Mouse (Mus musculus) erythroblast, embryonic 14.5 days (primary cell): ENCODE data around the gene Nfib.

Source experiments
- GATA1 ChIP-seq: IDR thresholded peaks from 2 replicates; pipeline ENCODE4 v1.6.1; 2012; ENCODE audit warnings: low read length, inconsistent platforms, mixed read lengths
- TAL1 ChIP-seq: IDR thresholded peaks from 3 replicates; pipeline ENCODE4 v1.6.1; 2012; ENCODE audit warnings: low read length, inconsistent platforms, mixed read lengths

DNA sequence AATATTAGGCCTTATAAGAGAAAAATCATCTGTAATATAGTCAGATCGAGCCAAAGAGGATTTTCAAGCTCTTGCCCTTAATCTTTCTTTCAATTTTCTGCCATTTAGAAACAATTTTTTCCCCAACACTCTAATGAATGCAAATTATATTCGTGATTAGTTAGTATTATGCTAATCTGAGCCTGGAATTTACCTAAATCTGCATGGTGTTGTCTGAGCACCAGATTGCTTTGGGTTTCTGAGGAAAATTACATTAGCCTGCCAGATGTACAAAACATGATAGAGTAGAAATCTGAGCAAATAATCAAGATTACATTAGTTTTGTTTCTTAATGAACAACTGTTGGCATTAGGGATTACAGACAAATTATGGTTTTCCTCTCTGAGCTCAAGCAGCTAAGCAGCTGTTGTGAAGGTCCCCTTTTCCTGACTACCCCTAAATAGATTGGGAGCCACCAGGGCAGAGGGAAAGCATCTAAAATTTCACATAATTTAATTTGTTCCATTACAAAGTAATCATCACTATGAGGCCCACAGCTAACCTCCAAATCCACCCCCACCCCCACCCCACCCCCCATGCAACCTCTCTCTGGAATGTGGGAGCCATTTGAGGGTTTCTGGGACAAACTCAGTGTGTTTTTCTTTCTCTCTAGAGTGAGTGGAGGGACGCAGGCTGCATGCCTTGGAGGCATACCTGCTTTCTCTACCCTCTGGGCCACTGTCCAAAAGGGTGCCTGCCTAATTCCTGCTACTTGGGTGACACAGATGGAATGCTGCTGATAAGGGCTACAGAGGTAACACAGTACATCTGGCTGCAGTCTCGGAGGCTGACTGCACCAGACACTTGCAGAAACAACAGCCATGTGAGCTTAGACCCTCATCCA, 14.2 kb downstream of the Nfib start:
- TF ChIP-seq GATA1, result no peak
- TF ChIP-seq TAL1, result no peak
